Mouse (Mus musculus) heart, adult 18-20 months (tissue): ENCODE data around the gene Ovol2. TPM values are rescaled to one million over a fixed set of nuclear protein-coding genes. Genes with fewer than 3 reads are reported as not detected.
A peak's percentile ranks its signal among the peaks of the same experiment; 100 is the strongest.

Experiments
- DNase-seq, 2 experiments: peaks; one replicate each; pipeline ENCODE4 v3.0.0; 2021 to 2022; ENCODE audit warnings: mixed read lengths in 1 of 2
- total RNA-seq, 2 experiments: library from RNA; stranded (reverse); gene quantifications; 2 replicates each; pipeline ENCODE4 v1.2.3; 2021

Ovol2 gene
- total RNA-seq, 2 experiments from 2014 or later: not detected

DNA sequence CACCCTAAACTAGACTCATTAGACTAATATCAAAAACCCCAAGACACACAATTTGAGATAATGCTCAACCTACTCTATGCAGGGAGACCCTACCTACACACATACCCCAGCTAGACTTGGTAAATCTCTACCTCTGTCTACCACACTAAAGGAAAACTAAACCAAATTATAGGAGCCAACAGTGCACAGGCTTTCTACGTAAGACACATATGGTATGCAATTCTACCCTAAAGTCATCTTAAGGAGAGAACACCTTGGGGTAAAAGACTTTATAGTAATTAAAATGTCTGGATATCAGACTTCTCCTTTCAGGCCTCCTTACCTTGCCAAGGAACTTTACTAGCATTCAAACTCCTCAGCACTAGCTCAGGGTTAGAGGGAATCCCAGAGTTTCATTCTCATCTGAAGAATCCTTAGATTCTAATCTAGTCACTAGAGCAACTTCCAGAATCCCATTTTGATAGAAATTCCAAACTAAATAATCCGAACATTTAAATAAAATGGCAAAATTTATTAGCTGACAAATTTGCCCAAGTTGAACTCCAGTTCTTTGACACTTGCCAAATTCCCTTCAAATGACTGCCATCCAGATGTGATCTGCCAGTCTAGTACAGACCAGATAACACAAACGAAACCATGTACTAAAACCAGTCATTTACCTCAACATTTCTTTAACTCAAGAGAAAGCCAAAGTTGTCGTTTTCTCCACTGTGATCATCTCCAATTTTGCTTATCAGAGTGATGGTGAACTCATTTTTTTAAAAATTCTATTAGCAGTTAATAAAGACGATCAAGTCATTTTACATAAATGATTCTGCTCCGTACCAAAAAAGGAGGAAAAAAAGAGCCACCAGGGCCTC lies 63.3 kb downstream of the Ovol2 start:
- DNase-seq: no peak

DNA sequence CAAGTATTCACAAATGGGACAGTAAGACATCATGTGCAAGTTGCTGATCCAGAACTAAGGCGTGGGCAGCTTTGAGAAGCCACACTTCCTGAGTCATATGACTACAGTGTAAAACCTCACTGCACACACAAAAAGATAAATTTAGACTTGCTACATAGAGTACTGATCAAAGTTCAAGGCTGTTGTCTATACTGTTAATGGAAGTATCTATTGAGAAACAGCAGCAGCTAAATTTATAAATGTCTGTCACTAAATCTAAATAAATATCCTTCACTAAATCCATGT lies 64.3 kb downstream of the Ovol2 start:
- DNase-seq: peak; percentile 31 to 58

- DNase-seq: no peak
Measured at GRCm38 (mm10) chr2:144267004-144267730, 64.8 kb downstream of the Ovol2 start.

GRCm38 (mm10) chr2:144265916-144266683 lies 65.8 kb downstream of the Ovol2 start:
- peak; percentile 40 to 73 for DNase-seq

DNA sequence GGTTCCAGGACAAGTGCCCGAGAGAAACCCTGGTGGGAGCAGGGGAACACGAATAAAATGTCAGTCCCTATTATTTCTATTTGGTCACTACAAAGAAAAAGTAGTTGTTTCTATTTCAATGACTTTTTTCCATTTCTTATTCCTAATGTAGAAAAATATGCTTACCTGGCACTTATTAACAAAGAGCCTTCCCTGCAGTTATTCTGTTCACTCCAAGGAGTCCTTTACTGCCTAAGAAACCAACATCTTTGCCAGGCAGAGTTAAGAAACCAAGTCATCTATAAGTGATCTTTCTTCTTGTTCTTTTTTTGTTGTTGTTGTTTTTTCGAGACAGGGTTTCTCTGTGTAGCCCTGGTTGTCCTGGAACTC lies 66.8 kb downstream of the Ovol2 start:
- no peak for DNase-seq

DNA sequence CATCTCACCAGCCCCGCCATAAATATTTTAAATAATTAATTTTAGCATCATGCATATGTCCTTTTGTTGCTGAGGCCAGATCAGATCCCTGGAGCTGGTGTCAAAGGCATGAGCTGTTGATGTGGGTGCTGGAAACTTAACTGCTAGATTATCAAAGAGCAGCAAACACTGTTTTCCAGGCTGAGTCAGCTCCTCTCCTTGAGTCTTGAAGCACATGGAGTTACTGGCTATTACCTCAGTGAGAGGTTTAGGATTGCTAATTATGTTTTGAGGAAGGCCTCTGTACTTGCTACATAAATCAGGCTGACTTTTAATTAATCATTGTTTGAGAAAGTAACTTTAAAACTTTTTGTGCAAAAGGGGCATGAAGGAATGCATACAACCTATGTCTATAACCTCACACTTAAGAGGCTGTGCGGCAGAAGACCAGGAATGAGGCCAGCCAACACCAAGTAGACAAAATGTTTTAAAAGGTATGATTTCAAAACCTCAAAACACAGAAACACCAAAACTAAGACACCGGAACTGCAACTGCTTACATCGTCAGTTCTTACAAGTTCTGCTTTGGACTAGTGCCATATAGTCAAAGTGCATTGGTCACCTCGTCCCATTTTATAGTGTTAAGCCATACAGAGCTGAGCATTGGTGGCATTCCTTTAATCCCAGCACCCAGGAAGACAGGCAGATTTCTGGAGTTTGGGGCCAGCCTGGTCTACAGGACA lies 67.4 kb downstream of the Ovol2 start:
- DNase-seq: peak; percentile 32 to 45

- no peak for DNase-seq
Measured at GRCm38 (mm10) chr2:144262837-144263236, 69.1 kb downstream of the Ovol2 start.

Other genes starting within 250 kb of the Ovol2 start
- gene Mgme1, start 61.5 kb downstream of the Ovol2 start, total RNA-seq: 10 to 100 TPM; 16.2 to 17.9 TPM
- gene Snx5, start 61.2 kb downstream of the Ovol2 start, total RNA-seq: 10 to 100 TPM; 59.7 to 65.9 TPM
- 10 to 100 TPM; 27.4 to 27.5 TPM for gene Kat14, start 36.8 kb upstream of the Ovol2 start, total RNA-seq
- gene Pet117, start 36.9 kb upstream of the Ovol2 start, total RNA-seq: 10 to 100 TPM in 1 of 2 experiments, 1 to 10 TPM in 1; 8.8 to 10.7 TPM
- under 1 TPM; 0.59 to 0.60 TPM for gene Dzank1, start 195.3 kb upstream of the Ovol2 start, total RNA-seq
- gene Polr3f, start 195.6 kb upstream of the Ovol2 start, total RNA-seq: 10 to 100 TPM; 10.8 to 11.3 TPM
- gene Rbbp9, start 218.7 kb upstream of the Ovol2 start, total RNA-seq: 10 to 100 TPM; 10.6 to 13.1 TPM
- 10 to 100 TPM; 18.9 to 22.2 TPM for gene Sec23b, start 224.1 kb upstream of the Ovol2 start, total RNA-seq